Mouse (Mus musculus): Measurements from ENCODE around the gene Psd4. TPM values are rescaled to one million over a fixed set of nuclear protein-coding genes. Genes with fewer than 3 reads are reported as not detected.

Gene Psd4
- total RNA-seq (2021): 1 to 10 TPM in 1 of 2 experiments, under 1 TPM in 1; 0.64 to 1.3 TPM
- long read RNA-seq, experiment 1: 0 reads
- long read RNA-seq, experiment 2: 0 reads

- no peak for DNase-seq (ENCODE audit: low spot score in 2 of 2)
- H3K27ac ChIP-seq: no peak within 1 kb of the TSS
- TF ChIP-seq CTCF (conservative IDR thresholded peaks at IDR 0.05): peak; percentile 45
- H3K4me3 ChIP-seq: peak within 1 kb of the TSS; percentile 50
Measured at GRCm38 (mm10) chr2:24367030-24367894, at the start of gene Psd4. Gene Psd4 (plus strand): TSS chr2:24367580.

- DNase-seq (ENCODE audit: low spot score in 2 of 2): no peak
- no peak for TF ChIP-seq CTCF (conservative IDR thresholded peaks at IDR 0.05)
- H3K4me3 ChIP-seq: no peak overlapping the region
Measured at GRCm38 (mm10) chr2:24317919-24318598, 49.3 kb upstream of the Psd4 start.

GRCm38 (mm10) chr2:24335333-24335732, 32.0 kb upstream of the Psd4 start:
- TF ChIP-seq CTCF (conservative IDR thresholded peaks at IDR 0.05): no peak
- H3K27ac ChIP-seq: no peak overlapping the region
- H3K4me3 ChIP-seq: no peak overlapping the region
- DNase-seq (ENCODE audit: low spot score in 2 of 2): no peak

More at GRCm38 (mm10) chr2:24317919-24318598, 49.3 kb upstream of the Psd4 start:
- no peak overlapping the region for H3K27ac ChIP-seq

DNA sequence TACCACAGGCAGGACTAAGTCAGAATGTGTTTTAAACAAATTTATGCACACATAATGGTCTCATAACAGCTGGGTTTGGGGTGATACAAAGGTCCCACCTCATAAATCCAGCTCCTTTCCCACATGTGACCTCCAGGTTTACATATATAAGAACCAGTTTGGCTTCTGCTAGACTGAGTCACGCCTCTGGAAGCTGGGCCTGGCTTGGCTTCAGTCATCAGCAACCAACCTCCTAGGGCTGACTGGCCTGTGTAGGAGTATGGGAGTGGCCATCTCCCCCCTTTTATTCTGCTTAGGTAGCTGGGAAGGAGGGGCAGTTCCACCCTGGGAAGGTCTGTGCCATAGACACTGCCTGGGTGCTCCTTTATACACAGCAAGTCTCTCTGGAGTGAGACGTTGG, 30.8 kb upstream of the Psd4 start, which contains the start of gene Il1rn:
TSS of gene Il1rn (plus strand) at position 309 of the 400 bp plus-strand sequence.
- Histone ChIP-seq H3K27ac (no peak within 1 kb of the TSS), H3K4me3 (no peak within 1 kb of the TSS)
- no peak for TF ChIP-seq CTCF (conservative IDR thresholded peaks at IDR 0.05)
- no peak for DNase-seq (ENCODE audit: low spot score in 2 of 2)

- DNase-seq (ENCODE audit: low spot score in 2 of 2): no peak
- Histone ChIP-seq H3K4me3 (no peak overlapping the region), H3K27ac (no peak overlapping the region)
- no peak for TF ChIP-seq CTCF (conservative IDR thresholded peaks at IDR 0.05)
Measured at GRCm38 (mm10) chr2:24341395-24341885, 25.9 kb upstream of the Psd4 start.

DNA sequence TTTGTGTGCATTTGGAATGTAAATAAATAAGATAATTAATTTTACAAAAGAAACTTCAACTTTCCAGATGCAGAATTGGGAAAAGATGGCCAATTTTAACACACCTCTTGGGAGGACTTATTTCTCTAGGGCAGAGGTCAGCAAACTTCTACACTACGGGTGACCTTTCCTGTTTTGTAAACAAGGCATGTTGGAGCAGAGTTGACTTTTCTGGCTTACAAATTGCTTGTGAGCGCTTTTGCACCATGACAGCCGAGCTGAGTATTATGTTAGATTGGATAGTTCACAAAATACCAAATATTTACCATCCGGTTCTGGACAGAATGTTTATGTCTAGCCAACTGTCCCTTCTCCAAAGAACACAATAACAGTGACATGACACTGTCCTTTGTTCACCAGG, 22.8 kb upstream of the Psd4 start:
- TF ChIP-seq CTCF (conservative IDR thresholded peaks at IDR 0.05): no peak
- Histone ChIP-seq H3K4me3 (no peak overlapping the region), H3K27ac (no peak overlapping the region)
- no peak for DNase-seq (ENCODE audit: low spot score in 2 of 2)

GRCm38 (mm10) chr2:24345056-24345455, 22.3 kb upstream of the Psd4 start:
- Histone ChIP-seq H3K4me3 (no peak overlapping the region), H3K27ac (no peak overlapping the region)
- no peak for DNase-seq (ENCODE audit: low spot score in 2 of 2)
- TF ChIP-seq CTCF (conservative IDR thresholded peaks at IDR 0.05): no peak

DNA sequence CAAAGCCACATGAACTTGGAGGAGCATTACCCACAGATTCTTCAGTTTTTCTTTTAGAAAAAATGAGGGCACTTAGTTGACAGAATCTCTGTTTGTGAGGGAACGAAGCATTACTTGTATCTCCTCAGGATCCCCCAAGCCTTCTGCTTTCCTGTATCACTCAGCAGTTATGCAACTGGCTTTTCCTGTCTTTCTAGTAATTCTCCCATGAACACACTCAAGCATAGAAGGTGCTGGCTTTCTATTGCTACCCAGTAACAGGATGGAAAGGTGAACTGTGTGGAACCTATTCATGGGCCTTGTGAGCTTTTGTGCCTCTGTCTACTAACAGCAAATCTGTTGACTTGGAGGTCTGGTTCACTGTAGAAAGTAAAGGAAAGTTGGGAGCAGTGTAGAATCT, 19.5 kb upstream of the Psd4 start:
- DNase-seq (ENCODE audit: low spot score in 2 of 2): no peak
- TF ChIP-seq CTCF (conservative IDR thresholded peaks at IDR 0.05): no peak
- Histone ChIP-seq H3K27ac (no peak overlapping the region), H3K4me3 (no peak overlapping the region)

DNA sequence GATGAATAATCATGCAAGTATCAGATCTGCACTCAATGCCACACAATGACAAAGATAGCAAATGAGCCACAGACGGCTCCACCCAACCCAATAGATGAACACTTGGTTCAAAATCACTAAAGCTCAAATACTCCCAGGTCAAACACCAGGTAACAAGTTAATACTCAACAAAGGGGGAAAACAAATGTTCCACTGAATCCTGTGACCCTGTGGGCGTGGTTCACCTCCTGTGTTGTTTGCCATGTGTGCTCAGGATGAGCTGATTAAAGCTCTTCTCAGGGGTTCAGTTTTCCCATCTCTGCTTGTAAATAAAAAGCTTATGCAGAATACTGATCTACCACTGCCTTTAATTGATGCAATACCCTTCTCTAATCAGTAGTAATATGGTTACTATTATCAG, 16.2 kb upstream of the Psd4 start:
- H3K27ac ChIP-seq: no peak overlapping the region
- no peak for TF ChIP-seq CTCF (conservative IDR thresholded peaks at IDR 0.05)
- no peak for DNase-seq (ENCODE audit: low spot score in 2 of 2)
- H3K4me3 ChIP-seq: no peak overlapping the region

DNA sequence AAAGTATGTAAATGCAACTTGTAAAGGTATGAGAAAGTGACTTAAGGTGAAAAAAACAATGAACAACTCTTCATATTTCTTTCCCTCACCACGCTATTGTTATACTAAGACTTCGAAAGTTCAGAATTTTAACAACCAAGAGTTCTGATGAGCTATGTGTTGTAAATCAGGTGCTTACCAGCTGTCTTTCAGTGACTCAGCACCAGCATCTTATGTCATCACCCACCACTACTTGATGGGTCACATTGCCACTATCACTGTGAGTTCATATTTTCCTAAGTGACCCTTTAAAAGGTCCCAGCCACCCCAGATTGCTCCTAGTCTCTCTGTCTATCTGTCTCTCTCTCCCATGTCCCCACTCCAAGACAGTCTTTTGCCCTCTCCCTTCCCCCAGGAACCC, 14.3 kb upstream of the Psd4 start:
- no peak for DNase-seq (ENCODE audit: low spot score in 2 of 2)
- no peak for TF ChIP-seq CTCF (conservative IDR thresholded peaks at IDR 0.05)
- Histone ChIP-seq H3K4me3 (no peak overlapping the region), H3K27ac (no peak overlapping the region)

DNA sequence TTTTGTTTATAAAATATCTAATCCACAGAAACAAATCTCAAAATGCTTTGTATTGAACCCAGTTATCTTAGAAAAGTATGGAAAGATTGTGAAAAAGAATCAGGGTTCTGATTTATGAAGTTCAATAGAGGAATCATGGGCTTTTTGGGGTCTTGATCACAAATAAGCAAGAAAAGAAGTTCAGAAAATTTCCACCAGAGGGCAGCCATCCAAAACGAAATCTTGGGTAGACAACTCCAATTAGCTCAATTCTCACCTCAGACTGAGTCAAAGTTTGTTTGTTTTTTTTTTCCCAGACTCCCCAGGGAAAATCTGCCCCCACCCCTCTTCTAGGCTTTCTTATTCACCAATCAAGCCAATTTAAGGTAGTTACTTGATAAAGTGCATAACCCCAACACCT, 9.7 kb upstream of the Psd4 start:
- peak; percentile 18 to 53 for DNase-seq (ENCODE audit: low spot score in 2 of 2)
- TF ChIP-seq CTCF (conservative IDR thresholded peaks at IDR 0.05): peak; percentile 84

DNA sequence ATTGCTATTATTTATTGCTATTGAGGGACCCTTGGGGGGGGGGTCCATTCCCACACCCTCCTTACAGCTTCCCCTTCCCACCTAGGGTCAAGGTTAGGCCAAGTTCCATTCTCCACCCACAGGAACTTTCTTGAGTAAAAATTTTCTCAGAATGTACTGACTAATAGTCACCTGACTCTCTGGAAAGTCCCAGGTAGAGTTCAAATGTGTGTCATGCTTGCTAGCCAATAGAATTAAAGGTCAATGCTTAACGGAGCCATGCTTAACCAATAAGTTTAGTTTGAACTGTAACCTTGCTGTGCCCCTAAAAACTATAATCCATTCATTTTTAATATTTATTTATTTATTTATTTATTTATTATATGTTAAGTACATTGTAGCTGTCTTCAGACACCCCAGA, 8.0 kb upstream of the Psd4 start:
- DNase-seq (ENCODE audit: low spot score in 2 of 2): no peak
- no peak for TF ChIP-seq CTCF (conservative IDR thresholded peaks at IDR 0.05)
- Histone ChIP-seq H3K4me3 (no peak overlapping the region), H3K27ac (no peak overlapping the region)

More for the DNA sequence above, 9.7 kb upstream of the Psd4 start:
- Histone ChIP-seq H3K27ac (no peak overlapping the region), H3K4me3 (no peak overlapping the region)

DNA sequence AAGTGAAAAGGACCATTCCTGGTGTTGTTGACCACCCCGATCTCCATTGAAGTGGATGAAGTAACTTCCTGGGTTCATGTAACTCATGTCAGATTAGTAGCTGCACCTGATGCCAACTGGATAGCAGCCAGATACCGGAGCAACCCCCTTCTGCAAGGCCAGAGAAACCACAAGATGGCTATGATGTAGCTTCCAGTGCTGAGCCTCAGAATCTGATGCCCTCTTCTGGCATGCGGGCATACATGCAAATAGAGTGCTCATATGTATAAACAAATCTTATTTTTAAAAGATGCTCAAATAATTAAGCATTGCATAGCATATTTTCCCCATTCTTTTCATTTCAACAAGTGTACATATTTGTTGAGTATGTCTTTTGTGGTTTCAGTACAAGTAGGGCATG, 3.6 kb upstream of the Psd4 start:
- Histone ChIP-seq H3K27ac (no peak overlapping the region), H3K4me3 (no peak overlapping the region)
- 0 out of 2 replicates have a peak, but pooled peaks have one; percentile 7 for TF ChIP-seq CTCF (conservative IDR thresholded peaks at IDR 0.05)
- DNase-seq (ENCODE audit: low spot score in 2 of 2): no peak
